Mouse (Mus musculus): ENCODE results near the gene Gabrr3. TPM values are rescaled to one million over a fixed set of nuclear protein-coding genes. Genes with fewer than 3 reads are reported as not detected.
"Not testable (repeated sequence)": the region's sequence is repeated elsewhere in the genome, so short reads cannot be mapped to it uniquely, and the experiment has no call there.

Gabrr3 gene
- polyA plus RNA-seq, 1 experiment from 2014 or later: not detected

GRCm38 (mm10) chr16:59427960-59428359, 20.8 kb downstream of the Gabrr3 start:
- DNase-seq (ENCODE audit: low spot score): peak; percentile 35
- no peak overlapping the region for H3K27ac ChIP-seq

GRCm38 (mm10) chr16:59433181-59433580, 26.0 kb downstream of the Gabrr3 start:
- Histone ChIP-seq H3K36me3 (no peaks in the 10 kb centered on the region), H3K27me3 (ENCODE audit: insufficient read depth, poor library complexity, severe bottlenecking) (no peaks in the 10 kb centered on the region), H3K4me3 (no peak overlapping the region), H3K9me3 (no peaks in the 10 kb centered on the region), H3K27ac (no peak overlapping the region), H3K4me1 (no peaks in the 10 kb centered on the region)
- WGBS: 79% methylated on average over 11 of the region's 11 CpGs
- DNase-seq (ENCODE audit: low spot score): no peak

More at GRCm38 (mm10) chr16:59427960-59428359, 20.8 kb downstream of the Gabrr3 start:
- H3K4me1 ChIP-seq: no peaks in the 10 kb centered on the region
- H3K27me3 ChIP-seq (ENCODE audit: insufficient read depth, poor library complexity, severe bottlenecking): no peaks in the 10 kb centered on the region
- no peaks in the 10 kb centered on the region for H3K36me3 ChIP-seq
- no peak overlapping the region for H3K4me3 ChIP-seq
- 77% methylated on average over 7 of the region's 7 CpGs for WGBS
- no peaks in the 10 kb centered on the region for H3K9me3 ChIP-seq

- Histone ChIP-seq H3K27ac (no peak overlapping the region), H3K27me3 (ENCODE audit: insufficient read depth, poor library complexity, severe bottlenecking) (no peaks in the 10 kb centered on the region), H3K4me1 (no peaks in the 10 kb centered on the region), H3K4me3 (no peak overlapping the region), H3K36me3 (no peaks in the 10 kb centered on the region), H3K9me3 (no peaks in the 10 kb centered on the region)
- no peak for DNase-seq (ENCODE audit: low spot score)
- 87% methylated on average over 7 of the region's 7 CpGs for WGBS
Observed at GRCm38 (mm10) chr16:59444880-59445559, 37.9 kb downstream of the Gabrr3 start.

- 64% methylated on average over 1 of the region's 1 CpGs for WGBS
- DNase-seq (ENCODE audit: low spot score): no peak
- Histone ChIP-seq H3K4me1 (no peaks in the 10 kb centered on the region), H3K36me3 (no peaks in the 10 kb centered on the region), H3K27me3 (ENCODE audit: insufficient read depth, poor library complexity, severe bottlenecking) (no peaks in the 10 kb centered on the region), H3K27ac (no peak overlapping the region), H3K4me3 (no peak overlapping the region), H3K9me3 (no peaks in the 10 kb centered on the region)
Observed at GRCm38 (mm10) chr16:59448181-59448580, 41.0 kb downstream of the Gabrr3 start.

GRCm38 (mm10) chr16:59449092-59449491, 42.0 kb downstream of the Gabrr3 start:
- Histone ChIP-seq H3K9me3 (no peaks in the 10 kb centered on the region), H3K4me1 (no peaks in the 10 kb centered on the region), H3K27ac (no peak overlapping the region), H3K36me3 (no peaks in the 10 kb centered on the region), H3K4me3 (no peak overlapping the region), H3K27me3 (ENCODE audit: insufficient read depth, poor library complexity, severe bottlenecking) (no peaks in the 10 kb centered on the region)
- no peak for DNase-seq (ENCODE audit: low spot score)

GRCm38 (mm10) chr16:59451813-59452212, 44.7 kb downstream of the Gabrr3 start:
- H3K4me1 ChIP-seq: no peaks in the 10 kb centered on the region
- H3K27me3 ChIP-seq (ENCODE audit: insufficient read depth, poor library complexity, severe bottlenecking): no peaks in the 10 kb centered on the region
- H3K27ac ChIP-seq: no peak overlapping the region
- H3K4me3 ChIP-seq: no peak overlapping the region
- WGBS: 81% methylated on average over 5 of the region's 5 CpGs
- H3K36me3 ChIP-seq: no peaks in the 10 kb centered on the region
- no peak for DNase-seq (ENCODE audit: low spot score)
- H3K9me3 ChIP-seq: no peaks in the 10 kb centered on the region

GRCm38 (mm10) chr16:59459259-59459861, 52.2 kb downstream of the Gabrr3 start:
- not testable (repeated sequence) for H3K4me3 ChIP-seq; DNase-seq (ENCODE audit: low spot score); H3K27ac ChIP-seq; H3K9me3 ChIP-seq; H3K36me3 ChIP-seq; H3K27me3 ChIP-seq (ENCODE audit: insufficient read depth, poor library complexity, severe bottlenecking); H3K4me1 ChIP-seq
- WGBS: 80% methylated on average over 5 of the region's 5 CpGs

- no peaks in the 10 kb centered on the region for H3K36me3 ChIP-seq
- WGBS: 73% methylated on average over 4 of the region's 4 CpGs
- no peak overlapping the region for H3K4me3 ChIP-seq
- no peak for DNase-seq (ENCODE audit: low spot score)
- no peaks in the 10 kb centered on the region for H3K4me1 ChIP-seq
- H3K27me3 ChIP-seq (ENCODE audit: insufficient read depth, poor library complexity, severe bottlenecking): no peaks in the 10 kb centered on the region
- H3K27ac ChIP-seq: no peak overlapping the region
- no peaks in the 10 kb centered on the region for H3K9me3 ChIP-seq
Observed at GRCm38 (mm10) chr16:59463567-59463966, 56.4 kb downstream of the Gabrr3 start.

GRCm38 (mm10) chr16:59463973-59464372, 56.8 kb downstream of the Gabrr3 start:
- WGBS: 89% methylated on average over 6 of the region's 6 CpGs

GRCm38 (mm10) chr16:59469846-59470245, 62.7 kb downstream of the Gabrr3 start:
- H3K36me3 ChIP-seq: no peaks in the 10 kb centered on the region

More at GRCm38 (mm10) chr16:59463973-59464372, 56.8 kb downstream of the Gabrr3 start:
- H3K4me1 ChIP-seq: no peaks in the 10 kb centered on the region
- H3K36me3 ChIP-seq: no peaks in the 10 kb centered on the region
- no peak for DNase-seq (ENCODE audit: low spot score)
- H3K4me3 ChIP-seq: no peak overlapping the region
- H3K27ac ChIP-seq: no peak overlapping the region
- H3K9me3 ChIP-seq: no peaks in the 10 kb centered on the region
- H3K27me3 ChIP-seq (ENCODE audit: insufficient read depth, poor library complexity, severe bottlenecking): no peaks in the 10 kb centered on the region

GRCm38 (mm10) chr16:59471637-59472278, 64.6 kb downstream of the Gabrr3 start, which contains the start of gene Riox2:
TSS of gene Riox2 (plus strand) at chr16:59471775.
- H3K27ac ChIP-seq: peak within 1 kb of the TSS; percentile 96
- peak; percentile 91 for DNase-seq (ENCODE audit: low spot score)
- H3K9me3 ChIP-seq: no peaks in the 10 kb centered on the region
- peak within 1 kb of the TSS; percentile 81 for H3K4me3 ChIP-seq
- 2% methylated on average over 54 of the region's 56 CpGs for WGBS
- peaks cover 6% of the 10 kb centered on the region for H3K4me1 ChIP-seq
- peaks cover 18% of the 10 kb centered on the region for H3K36me3 ChIP-seq
- no peaks in the 10 kb centered on the region for H3K27me3 ChIP-seq (ENCODE audit: insufficient read depth, poor library complexity, severe bottlenecking)

More at GRCm38 (mm10) chr16:59469846-59470245, 62.7 kb downstream of the Gabrr3 start:
- no peak for DNase-seq (ENCODE audit: low spot score)
- peaks cover 6% of the 10 kb centered on the region for H3K4me1 ChIP-seq
- no peak overlapping the region for H3K4me3 ChIP-seq
- no peak overlapping the region for H3K27ac ChIP-seq
- 97% methylated on average over 1 of the region's 1 CpGs for WGBS
- H3K9me3 ChIP-seq: no peaks in the 10 kb centered on the region
- no peaks in the 10 kb centered on the region for H3K27me3 ChIP-seq (ENCODE audit: insufficient read depth, poor library complexity, severe bottlenecking)

- Histone ChIP-seq H3K9me3 (no peaks in the 10 kb centered on the region), H3K4me3 (peak overlapping the region; percentile 81), H3K36me3 (peaks cover 26% of the 10 kb centered on the region), H3K4me1 (peaks cover 6% of the 10 kb centered on the region), H3K27ac (peak overlapping the region; percentile 96; the same call in 1 of the 2 replicates), H3K27me3 (ENCODE audit: insufficient read depth, poor library complexity, severe bottlenecking) (no peaks in the 10 kb centered on the region)
- no peak for DNase-seq (ENCODE audit: low spot score)
- 50% methylated on average over 6 of the region's 6 CpGs for WGBS
Observed at GRCm38 (mm10) chr16:59472546-59472945, 65.4 kb downstream of the Gabrr3 start.

GRCm38 (mm10) chr16:59474788-59475187, 67.7 kb downstream of the Gabrr3 start:
- no peak overlapping the region for H3K27ac ChIP-seq
- WGBS: 30% methylated on average over 1 of the region's 1 CpGs
- no peaks in the 10 kb centered on the region for H3K27me3 ChIP-seq (ENCODE audit: insufficient read depth, poor library complexity, severe bottlenecking)
- no peaks in the 10 kb centered on the region for H3K9me3 ChIP-seq
- peaks cover 6% of the 10 kb centered on the region for H3K4me1 ChIP-seq
- H3K36me3 ChIP-seq: peaks cover 46% of the 10 kb centered on the region
- peak; percentile 78 for DNase-seq (ENCODE audit: low spot score)
- no peak overlapping the region for H3K4me3 ChIP-seq

All from heart, embryonic 10.5 days (tissue).